Mouse (Mus musculus) heart, embryonic 15.5 days (tissue): ENCODE measurements around the gene Greb1. TPM values are rescaled to one million over a fixed set of nuclear protein-coding genes. Genes with fewer than 3 reads are reported as not detected.

Source experiments
- ATAC-seq: fragments of 200-750 bp; cut with Nextera tagmentation; replicated peaks from 2 replicates; pipeline ENCODE4 v1.8.0; 2017; ENCODE audit warnings: low read depth, moderate TSS enrichment; ENCODE audit not compliant: insufficient number of reproducible peaks, insufficient read depth, low FRiP score
- H3K27ac ChIP-seq: fragments of 300-500 bp; sonication (generic); 2 replicates; pipeline ENCODE4 v1.5.1; 2015; ENCODE audit warnings: mild to moderate bottlenecking, inconsistent platforms
- H3K27me3 ChIP-seq: fragments of 300-500 bp; sonication (generic); 2 replicates; pipeline ENCODE4 v1.6.1; 2015; ENCODE audit warnings: inconsistent platforms
- H3K36me3 ChIP-seq: fragments of 300-500 bp; sonication (generic); 2 replicates; pipeline ENCODE4 v1.6.1; 2015; ENCODE audit warnings: mild to moderate bottlenecking, inconsistent platforms
- H3K4me1 ChIP-seq: fragments of 300-500 bp; sonication (generic); replicated peaks from 2 replicates; pipeline ENCODE4 v1.6.1; 2015; ENCODE audit warnings: inconsistent platforms
- H3K4me2 ChIP-seq: fragments of 300-500 bp; sonication (generic); 2 replicates; pipeline ENCODE4 v1.6.1; 2015; ENCODE audit warnings: inconsistent platforms, mild to moderate bottlenecking, moderate library complexity
- H3K4me3 ChIP-seq: fragments of 300-500 bp; sonication (generic); 2 replicates; pipeline ENCODE4 v1.5.1; 2015; ENCODE audit warnings: mild to moderate bottlenecking, inconsistent platforms
- H3K9ac ChIP-seq: fragments of 300-500 bp; sonication (generic); 2 replicates; pipeline ENCODE4 v1.6.1; 2015; ENCODE audit warnings: mild to moderate bottlenecking, inconsistent platforms
- H3K9me3 ChIP-seq: fragments of 300-500 bp; sonication (generic); replicated peaks from 2 replicates; pipeline ENCODE4 v1.6.1; 2016; ENCODE audit warnings: inconsistent platforms
- WGBS: fragments of 180-500 bp; shearing (Covaris S2); methylation state at CpG from one replicate; pipeline ENCODE4 v1.1.7; 2015; ENCODE audit warnings: mixed read lengths; 5-methylcytosine and 5-hydroxymethylcytosine counted together
- microRNA-seq: library from miRNA; unstranded; fragments of <30 nt; microRNA quantifications from one replicate; pipeline ENCODE4, GENCODE M21; 2016
- polyA plus RNA-seq: library from polyadenylated mRNA; unstranded; fragments of >200 nt; fragmentation: Nextera tagmentation; extraction: Ambion mirVana; gene quantifications from 2 replicates; pipeline ENCODE4 v1.2.1, GENCODE M21; 2015

Greb1 gene
- polyA plus RNA-seq, 1 experiment from 2014 or later: 0.24 TPM

DNA sequence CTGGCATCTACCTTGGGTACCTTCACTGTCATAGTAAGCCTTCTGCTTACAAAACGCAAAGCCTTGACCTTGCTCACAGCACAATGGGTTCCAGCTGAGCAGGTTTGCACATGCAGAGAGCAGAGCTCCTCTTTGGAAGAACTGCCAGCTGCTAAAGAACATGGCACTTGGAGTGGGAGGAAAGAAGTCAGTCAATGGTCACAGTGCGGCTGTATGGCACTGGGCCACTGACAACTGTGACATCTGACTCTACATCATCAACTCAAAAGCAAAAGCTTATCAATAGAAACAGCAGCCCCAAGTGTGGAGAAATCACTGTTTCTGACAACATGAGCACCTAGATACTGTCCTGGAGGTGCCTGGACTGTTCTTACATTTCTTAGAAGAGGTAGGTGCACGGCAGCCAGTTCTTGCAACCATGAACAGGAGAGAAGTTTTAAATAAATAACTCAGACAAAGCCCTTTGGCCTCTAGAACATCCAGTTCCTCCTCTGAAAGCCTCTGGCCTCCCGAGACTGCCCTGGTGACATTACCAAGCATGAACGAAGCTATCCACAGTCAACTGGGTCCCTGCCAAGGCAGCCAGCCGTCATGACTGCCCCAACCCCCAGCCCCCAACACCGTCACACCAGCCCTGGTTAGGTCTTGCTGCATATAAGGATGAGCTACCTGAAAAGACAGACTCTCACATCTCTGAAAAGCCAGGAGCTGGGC is 170.4 kb downstream of the Greb1 start:
- Histone ChIP-seq H3K4me2 (no peak overlapping the region), H3K9me3 (no peaks in the 10 kb centered on the region), H3K36me3 (no peaks in the 10 kb centered on the region), H3K4me1 (peaks cover 10% of the 10 kb centered on the region), H3K27ac (no peak overlapping the region; the same call in 1 of the 2 replicates), H3K9ac (no peak overlapping the region), H3K27me3 (no peaks in the 10 kb centered on the region), H3K4me3 (no peak overlapping the region)
- no peak for ATAC-seq
- WGBS: 41% methylated on average over 7 of the region's 7 CpGs

Small RNA genes within 50 kb of the gene (microRNA-seq; reads per million reads assigned to microRNA genes)
- gene Gm44305: not detected

Other genes starting within 250 kb of the Greb1 start
- 6.8 TPM in 2 replicates for gene Lpin1, start 189.9 kb downstream of the Greb1 start, polyA plus RNA-seq
- gene Ntsr2, start 147.5 kb downstream of the Greb1 start, polyA plus RNA-seq: 0.13 and 0.29 TPM in 2 replicates
- gene E2f6, start 10.1 kb upstream of the Greb1 start, polyA plus RNA-seq: 40.5 and 43.8 TPM in 2 replicates
- 21.0 and 22.4 TPM in 2 replicates for gene Rock2, start 94.0 kb upstream of the Greb1 start, polyA plus RNA-seq
- gene Pqlc3, start 199.5 kb upstream of the Greb1 start, polyA plus RNA-seq: 4.0 and 8.0 TPM in 2 replicates
- 0.33 and 0.49 TPM in 2 replicates for gene 2410004P03Rik, start 210.8 kb upstream of the Greb1 start, polyA plus RNA-seq